Mouse (Mus musculus) natural killer cell, adult 2 months (primary cell): Measurements from ENCODE around the gene Dpp3.
"Not testable (repeated sequence)": the region's sequence is repeated elsewhere in the genome, so short reads cannot be mapped to it uniquely, and the experiment has no call there.

ENCODE experiments used
- DNase-seq, 2 experiments: peaks; one replicate each; pipeline ENCODE4 v3.0.0; 2022; ENCODE audit warnings: low spot score in 2 of 2

The Dpp3 gene

GRCm38 (mm10) chr19:4927904-4928531 lies at the start of gene Dpp3:
Gene Dpp3, minus strand, starts transcription at chr19:4928287.
- DNase-seq, result peak; percentile 97

- DNase-seq, result peak in 1 of 2 experiments; percentile 17
Measured at GRCm38 (mm10) chr19:4968236-4968635, 40.1 kb upstream of the Dpp3 start.

GRCm38 (mm10) chr19:4961928-4962601 lies 34.0 kb upstream of the Dpp3 start, which contains the start of gene Mrpl11:
Gene Mrpl11, plus strand, starts transcription at chr19:4962147.
- peak; percentile 86 to 90 for DNase-seq

- not testable (repeated sequence) for DNase-seq
Measured at GRCm38 (mm10) chr19:4948641-4949040, 20.6 kb upstream of the Dpp3 start.

GRCm38 (mm10) chr19:4945540-4945939 lies 17.5 kb upstream of the Dpp3 start:
- no peak for DNase-seq

GRCm38 (mm10) chr19:4943253-4943588 lies 15.1 kb upstream of the Dpp3 start:
- DNase-seq, result no peak

GRCm38 (mm10) chr19:4942551-4943252 lies 14.6 kb upstream of the Dpp3 start, which contains the start of gene Peli3:
Gene Peli3, minus strand, starts transcription at chr19:4943127.
- DNase-seq, result peak; percentile 55 to 70

GRCm38 (mm10) chr19:4937444-4938310 lies 9.6 kb upstream of the Dpp3 start:
- DNase-seq, result no peak

- no peak for DNase-seq
Measured at GRCm38 (mm10) chr19:4936896-4937295, 8.8 kb upstream of the Dpp3 start.

GRCm38 (mm10) chr19:4928781-4929180 lies 694 bp upstream of the Dpp3 start:
- no peak for DNase-seq

- no peak for DNase-seq
Measured at GRCm38 (mm10) chr19:4925121-4925860, 2.8 kb downstream of the Dpp3 start.

- no peak for DNase-seq
Measured at GRCm38 (mm10) chr19:4919652-4920051, 8.4 kb downstream of the Dpp3 start.

GRCm38 (mm10) chr19:4916827-4917226 lies 11.3 kb downstream of the Dpp3 start:
- DNase-seq, result no peak

GRCm38 (mm10) chr19:4915924-4916603 lies 12.0 kb downstream of the Dpp3 start:
- no peak for DNase-seq

- DNase-seq, result no peak
Measured at GRCm38 (mm10) chr19:4909376-4909775, 18.7 kb downstream of the Dpp3 start.

GRCm38 (mm10) chr19:4908107-4908506 lies 20.0 kb downstream of the Dpp3 start:
- peak in 1 of 2 experiments; percentile 37 for DNase-seq

- peak; percentile 66 to 74 for DNase-seq
Measured at GRCm38 (mm10) chr19:4905979-4906794, 21.9 kb downstream of the Dpp3 start, which contains the start of gene Bbs1. Gene Bbs1, minus strand, starts transcription at chr19:4906628.

- no peak for DNase-seq
Measured at GRCm38 (mm10) chr19:4899888-4900287, 28.2 kb downstream of the Dpp3 start.

GRCm38 (mm10) chr19:4898972-4899371 lies 29.1 kb downstream of the Dpp3 start:
- DNase-seq, result no peak
